Mouse (Mus musculus): ENCODE results near the gene Hspa4l.

Hspa4l gene

DNA sequence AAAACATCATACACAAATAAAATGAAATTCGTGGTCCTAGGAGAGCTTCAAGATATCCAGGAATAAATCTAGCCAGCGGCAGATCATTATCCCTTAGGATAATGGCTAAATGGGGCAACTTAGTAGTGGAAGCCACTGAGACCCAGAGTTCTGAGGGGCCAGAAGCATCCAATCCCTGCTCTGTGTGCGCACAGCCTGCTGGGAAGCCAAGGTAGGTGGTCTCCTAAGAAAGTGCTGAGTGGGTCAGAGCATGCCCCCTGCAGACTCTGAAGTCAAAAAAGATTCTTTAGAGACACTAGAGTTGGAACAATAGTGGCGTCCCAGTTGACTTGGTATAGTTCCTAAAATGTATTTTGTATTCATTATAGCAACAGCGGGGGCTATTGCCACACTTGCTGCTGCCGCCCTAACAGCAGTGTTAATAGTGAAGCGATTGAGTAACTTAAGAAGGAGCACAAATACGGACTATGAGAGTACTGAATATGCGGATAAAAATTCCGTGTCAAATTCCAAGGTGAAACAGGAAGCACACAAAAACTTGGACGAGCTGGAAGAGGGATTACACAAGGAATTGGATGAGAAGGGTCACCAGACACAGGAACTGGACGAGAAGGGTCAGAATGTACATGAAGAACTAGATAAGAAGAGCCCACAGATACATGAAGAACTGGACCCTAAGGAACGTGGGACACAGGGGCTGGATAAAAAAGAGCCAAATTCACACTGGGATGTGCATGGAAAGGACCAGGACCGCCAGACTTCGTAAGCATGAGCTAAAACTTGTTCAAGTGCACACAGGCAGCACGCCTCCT lies at the start of gene Hspa4l:
Gene Hspa4l, plus strand, starts transcription at position 472 of the 812 bp plus-strand sequence.
- DNase-seq (ENCODE audit: low read depth): peak; percentile 5

DNA sequence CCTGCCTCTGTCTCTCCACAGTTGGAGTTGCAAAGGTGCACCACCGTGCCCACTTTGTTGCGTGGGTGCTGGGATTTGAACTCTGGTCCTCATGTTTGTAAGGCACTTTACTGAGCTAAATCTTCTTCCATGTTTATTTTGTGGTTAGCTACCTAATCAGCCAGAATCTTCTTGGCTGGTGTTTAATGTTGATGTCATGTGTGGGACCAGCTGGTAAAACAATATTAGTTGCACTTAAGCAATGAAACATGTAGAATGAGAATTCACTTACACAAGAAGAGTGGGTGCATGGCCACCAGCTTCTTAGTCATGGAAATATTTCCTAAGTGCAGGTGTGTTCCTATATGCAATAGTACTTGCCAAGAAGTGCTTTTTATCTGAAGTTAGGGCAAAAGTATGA lies 49.1 kb upstream of the Hspa4l start:
- DNase-seq (ENCODE audit: low read depth): no peak

GRCm38 (mm10) chr3:40698834-40699233 lies 45.5 kb upstream of the Hspa4l start:
- DNase-seq (ENCODE audit: low read depth): no peak

DNA sequence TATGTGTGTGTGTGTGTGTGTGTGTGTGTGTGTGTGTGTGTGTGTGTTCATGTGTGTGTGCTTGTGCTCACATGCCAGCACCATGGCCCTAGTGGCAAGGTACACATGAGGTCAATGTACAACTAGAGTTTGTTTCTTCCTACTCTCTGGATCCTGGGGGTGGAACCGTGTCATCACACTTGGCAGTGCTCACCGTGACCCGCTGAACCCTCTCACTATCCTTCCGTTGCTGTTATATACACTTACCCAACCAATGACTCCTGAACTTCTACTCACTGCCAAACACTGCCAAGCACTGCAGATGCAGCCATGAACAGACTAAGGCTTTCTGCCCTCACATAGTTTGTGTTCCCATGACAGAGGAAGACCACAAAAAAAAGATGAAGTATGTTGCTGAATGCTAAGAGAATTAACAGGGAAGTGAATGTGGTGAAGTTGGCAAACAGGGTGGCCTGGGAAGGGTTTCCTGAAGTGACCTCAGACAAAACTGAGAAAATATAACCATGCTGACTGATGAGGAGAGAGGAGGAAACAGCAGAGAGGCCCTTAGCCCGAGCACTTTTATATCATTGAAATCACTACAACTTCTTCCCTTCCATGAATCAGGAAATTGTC lies 39.4 kb upstream of the Hspa4l start:
- DNase-seq (ENCODE audit: low read depth): peak; percentile 13

- DNase-seq (ENCODE audit: low read depth): no peak
Observed at GRCm38 (mm10) chr3:40708655-40709054, 35.6 kb upstream of the Hspa4l start, which contains the start of gene Slc25a31. Slc25a31 (plus strand) TSS chr3:40708855.

DNA sequence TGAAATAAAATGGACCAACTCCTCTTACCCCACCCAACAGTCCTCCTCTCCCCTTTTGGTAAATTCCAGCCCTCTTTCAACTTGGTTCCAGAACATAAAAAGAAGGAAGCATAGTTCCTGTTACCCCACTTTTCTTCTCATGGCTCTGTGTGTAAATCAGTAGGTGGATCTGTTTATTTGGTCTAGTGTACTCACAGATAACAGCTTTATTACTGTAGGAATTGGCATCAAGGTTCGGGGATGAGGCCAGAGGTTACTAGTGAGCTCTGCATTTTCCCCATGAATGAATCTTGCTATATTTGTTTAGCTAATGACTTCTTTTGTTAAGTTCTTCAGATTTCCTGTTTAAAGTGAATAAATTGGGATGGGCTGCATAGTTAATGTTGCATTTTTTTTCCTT lies 28.2 kb upstream of the Hspa4l start:
- DNase-seq (ENCODE audit: low read depth): no peak

DNA sequence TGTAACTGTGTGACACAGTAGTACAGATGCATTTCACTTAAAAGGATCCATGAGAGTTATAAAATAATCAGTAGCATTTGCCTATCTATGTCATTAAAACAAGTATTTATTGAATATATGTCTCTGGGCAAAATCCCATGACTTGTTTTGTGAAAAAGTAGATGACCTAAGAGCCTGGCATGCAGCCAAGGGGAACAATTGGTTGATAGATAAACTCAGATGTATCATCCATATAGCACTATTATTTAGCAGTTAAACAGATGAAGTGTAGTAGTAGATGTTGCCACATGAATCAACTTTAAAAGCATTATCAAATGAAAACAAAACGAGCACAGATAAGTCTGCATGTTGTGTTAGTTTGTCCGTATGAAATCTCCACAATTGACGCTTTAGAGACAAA lies 25.3 kb upstream of the Hspa4l start:
- no peak for DNase-seq (ENCODE audit: low read depth)

DNA sequence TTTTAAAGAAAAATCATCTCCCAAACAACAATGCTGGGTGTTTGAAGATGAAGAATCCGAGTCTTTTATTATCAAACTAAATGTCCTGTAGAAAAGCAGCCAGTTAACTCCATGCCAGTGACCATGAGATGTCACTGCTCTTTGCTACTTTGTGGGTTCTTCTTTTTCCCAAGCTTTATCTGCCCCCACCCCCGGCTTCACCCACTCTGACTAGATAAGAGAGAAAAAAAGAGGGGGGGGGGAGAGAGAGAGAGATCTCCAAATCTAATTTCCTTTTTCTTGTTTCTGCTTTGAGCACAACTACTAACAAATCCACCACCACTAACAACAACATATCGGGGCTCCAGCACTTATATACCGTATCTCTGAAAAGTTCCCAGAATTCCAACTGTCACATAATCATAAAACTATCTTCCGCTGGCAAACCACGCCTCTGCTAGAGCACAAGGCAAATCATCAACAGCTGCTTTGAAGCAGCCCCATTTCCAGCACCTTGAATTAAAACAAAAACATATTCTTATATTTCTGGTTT lies 5.8 kb upstream of the Hspa4l start:
- no peak for DNase-seq (ENCODE audit: low read depth)

DNA sequence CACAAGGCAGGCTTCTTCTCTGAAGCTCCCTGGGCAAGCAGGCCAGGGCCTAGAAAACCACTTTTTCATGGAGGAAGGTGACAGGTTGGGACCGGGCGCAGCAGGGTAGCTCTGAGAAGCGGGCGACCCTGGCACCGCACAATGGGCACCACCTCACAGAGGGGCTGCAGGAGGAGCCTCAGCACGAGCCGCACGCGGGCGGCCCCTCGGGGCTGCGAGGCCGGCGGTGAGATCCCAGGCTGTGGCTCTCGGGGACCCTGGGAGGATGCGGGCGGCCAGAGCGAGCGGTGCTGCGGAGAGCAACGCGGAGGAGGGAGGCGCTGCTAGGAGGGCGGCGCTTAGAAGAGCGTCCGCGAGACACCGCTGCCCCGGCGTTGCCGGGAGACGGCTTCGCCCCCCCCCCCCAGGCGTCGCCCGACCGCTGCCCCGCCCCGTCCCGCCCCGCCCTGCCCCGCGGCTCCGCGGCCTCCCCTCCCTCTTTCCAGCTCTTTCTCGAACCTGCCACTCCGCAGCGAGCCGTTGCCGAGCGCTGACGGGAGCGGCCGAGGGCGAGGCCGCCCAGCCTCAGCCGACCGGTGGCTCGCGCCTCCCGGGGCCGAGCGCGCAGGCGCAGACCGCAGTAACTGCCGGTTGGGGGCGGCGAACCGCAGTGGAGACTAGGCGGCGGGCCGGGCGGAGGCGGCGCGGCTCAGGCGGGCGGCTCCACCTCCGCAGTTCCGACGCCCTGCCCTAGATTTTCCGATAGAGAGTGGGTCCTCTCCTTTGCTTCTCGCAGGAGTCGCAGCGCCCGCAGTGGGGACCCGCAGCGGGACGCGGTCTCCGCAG lies 753 bp downstream of the Hspa4l start:
- DNase-seq (ENCODE audit: low read depth): peak; percentile 58

- DNase-seq (ENCODE audit: low read depth): peak; percentile 28
Observed at GRCm38 (mm10) chr3:40745661-40746547, 1.6 kb downstream of the Hspa4l start.

DNA sequence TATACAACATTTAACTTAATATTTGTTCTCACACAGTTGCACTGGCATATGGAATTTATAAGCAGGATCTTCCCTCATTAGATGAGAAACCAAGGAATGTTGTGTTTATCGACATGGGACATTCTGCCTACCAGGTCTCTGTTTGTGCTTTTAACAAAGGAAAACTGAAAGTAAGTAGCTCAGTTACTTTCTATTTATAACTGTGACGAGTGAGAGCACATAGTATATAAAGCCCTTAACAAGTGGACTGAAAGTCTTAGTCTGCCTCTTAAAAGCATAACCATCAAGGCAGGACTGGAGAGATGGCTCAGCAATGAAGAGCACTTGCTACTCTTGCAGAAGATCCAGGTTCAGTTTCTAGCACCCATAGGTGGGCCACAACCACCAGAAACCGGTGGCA lies 16.5 kb downstream of the Hspa4l start:
- DNase-seq (ENCODE audit: low read depth): no peak

DNA sequence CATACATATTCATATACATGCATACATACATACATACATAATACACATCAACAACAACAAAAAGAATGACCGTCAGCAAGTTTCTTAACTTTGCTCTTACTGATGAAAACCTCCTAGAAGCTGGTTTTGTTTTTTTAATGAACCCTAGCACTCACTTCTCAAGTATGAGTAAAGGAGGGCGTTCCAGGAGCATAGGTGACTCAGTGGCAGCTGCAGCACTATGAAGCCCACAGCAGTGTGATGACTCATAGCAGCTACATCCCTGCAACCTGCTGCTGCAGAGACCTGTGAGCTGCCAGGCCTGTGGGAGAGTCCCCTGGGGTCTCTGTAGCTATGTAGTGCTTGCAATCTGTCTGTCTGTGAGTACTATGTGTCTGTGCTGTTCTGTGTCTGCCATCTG lies 17.0 kb downstream of the Hspa4l start:
- DNase-seq (ENCODE audit: low read depth): peak; percentile 24

DNA sequence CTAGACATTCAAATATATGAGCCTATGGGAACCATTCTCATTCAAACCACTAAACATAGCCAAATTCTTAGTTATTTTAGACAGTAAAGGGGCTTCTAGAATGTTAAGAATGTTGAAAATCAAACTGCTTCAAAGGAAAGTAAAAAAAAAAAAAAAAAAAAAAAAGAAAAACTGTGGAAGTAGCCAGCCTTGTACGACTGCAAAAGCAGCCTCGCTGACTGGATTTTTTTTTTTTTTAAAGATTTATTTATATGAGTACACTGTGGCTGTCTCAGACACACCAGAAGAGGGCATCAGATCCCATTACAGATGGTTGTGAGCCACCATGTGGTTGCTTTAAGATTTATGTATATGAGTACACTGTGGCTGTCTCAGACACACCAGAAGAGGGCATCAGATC lies 49.5 kb downstream of the Hspa4l start:
- DNase-seq (ENCODE audit: low read depth): no peak

- DNase-seq (ENCODE audit: low read depth): no peak
Observed at GRCm38 (mm10) chr3:40798054-40798453, 53.8 kb downstream of the Hspa4l start.

DNA sequence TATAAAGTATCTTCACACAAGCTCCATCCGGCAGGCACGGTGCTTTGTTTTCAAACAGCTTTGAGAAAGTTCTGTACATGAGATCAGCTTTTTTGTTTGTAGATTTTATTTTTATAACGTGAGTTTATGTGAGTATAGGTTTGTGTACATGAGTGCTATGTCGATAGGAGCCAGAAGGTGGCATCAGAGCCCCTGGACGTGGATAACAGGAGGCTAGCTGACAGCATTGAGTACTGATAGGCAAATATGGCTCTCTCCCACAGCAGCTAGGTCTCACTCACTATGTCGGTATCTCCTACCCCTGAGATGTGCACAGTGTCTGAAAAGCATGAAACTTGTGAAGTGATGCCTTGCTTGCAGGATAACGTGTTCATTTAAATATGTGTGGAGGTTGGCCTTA lies 54.2 kb downstream of the Hspa4l start:
- peak; percentile 39 for DNase-seq (ENCODE audit: low read depth)

DNA sequence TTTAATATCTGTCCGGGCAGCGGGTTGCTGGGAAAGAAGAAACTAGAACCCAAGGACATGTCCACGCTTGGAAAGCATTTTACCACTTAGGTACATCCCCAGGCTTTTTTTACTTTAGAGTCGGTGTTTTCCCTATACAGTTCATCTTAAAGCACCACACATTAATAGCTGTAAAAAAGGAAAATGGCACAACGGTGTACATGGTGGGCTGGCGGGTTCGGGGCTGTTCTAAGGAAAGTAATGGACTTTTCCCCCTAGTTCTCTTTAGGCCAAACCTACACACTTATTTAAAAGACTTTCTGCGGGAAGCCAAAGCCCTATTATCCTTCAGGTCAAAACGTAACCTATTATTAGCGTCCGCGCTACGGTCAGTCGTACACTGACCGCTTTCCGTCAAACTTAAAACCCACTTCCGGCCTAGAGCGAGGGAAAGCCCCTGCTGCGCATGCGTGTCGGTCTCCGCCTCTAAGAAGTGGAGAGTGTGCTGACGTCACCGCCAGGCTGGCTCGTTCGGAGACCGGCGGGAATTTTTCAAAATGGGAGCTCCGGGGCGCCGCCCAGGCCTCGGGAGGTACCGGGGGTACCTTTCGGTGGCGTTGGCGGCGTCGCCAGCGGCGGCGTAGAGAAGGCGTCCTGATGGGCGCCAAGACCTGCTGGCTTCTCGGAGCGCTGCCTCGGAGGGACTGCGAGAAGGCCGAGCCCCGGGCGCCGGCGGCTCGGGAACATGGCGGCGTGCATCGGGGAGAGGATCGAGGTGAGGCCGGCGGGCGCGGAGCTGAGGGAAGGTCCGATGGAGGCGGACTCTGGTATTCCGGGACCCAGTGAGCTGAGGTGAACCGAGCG lies 55.5 kb downstream of the Hspa4l start, which contains the start of gene Plk4:
Gene Plk4, plus strand, starts transcription at position 490 of the 843 bp plus-strand sequence.
- DNase-seq (ENCODE audit: low read depth): peak; percentile 86

- DNase-seq (ENCODE audit: low read depth): no peak
Observed at GRCm38 (mm10) chr3:40800373-40800823, 56.1 kb downstream of the Hspa4l start.

GRCm38 (mm10) chr3:40806871-40807270 lies 62.6 kb downstream of the Hspa4l start:
- no peak for DNase-seq (ENCODE audit: low read depth)

GRCm38 (mm10) chr3:40808686-40809085 lies 64.4 kb downstream of the Hspa4l start:
- DNase-seq (ENCODE audit: low read depth): no peak

- no peak for DNase-seq (ENCODE audit: low read depth)
Observed at GRCm38 (mm10) chr3:40809894-40810293, 65.6 kb downstream of the Hspa4l start.

Measured in fibroblast of lung, adult 2 months (primary cell).